Mouse (Mus musculus): ENCODE measurements at regions not wholly inside any gene's neighbourhood (a gene's known extent, or its start where the extent isn't known, plus 50 kb on each side); places are given as distances from the start of the nearest gene placed in this dataset.

DNA sequence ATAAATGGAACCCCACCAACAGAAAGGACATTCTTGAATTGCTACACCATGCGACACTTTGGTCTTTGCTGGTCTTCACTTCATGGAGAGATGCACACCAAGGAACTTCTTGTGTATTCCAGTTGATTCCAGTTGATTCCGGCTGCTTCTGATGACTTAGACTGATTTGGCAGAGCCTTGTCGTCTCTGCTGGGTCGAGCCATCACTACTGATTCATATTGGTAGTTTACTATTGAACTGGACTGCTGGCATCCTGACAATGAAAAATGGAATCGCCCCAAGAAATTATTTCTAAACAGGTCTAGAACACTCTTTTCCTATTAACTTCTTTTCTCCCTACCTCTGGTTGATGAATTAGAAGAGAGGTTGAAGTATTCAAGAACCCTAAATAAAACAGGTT is 277.7 kb downstream of the Tbc1d1 start:
- TF ChIP-seq NELFE (IDR thresholded peaks at IDR 0.05; ENCODE audit: low read depth, low read length), result no peak
- no peak for TF ChIP-seq CHD1 (IDR thresholded peaks at IDR 0.05; ENCODE audit: low read depth, low read length)
- TF ChIP-seq MAX (IDR thresholded peaks at IDR 0.05; ENCODE audit: low read length), result no peak
- TF ChIP-seq SMC3 (IDR thresholded peaks at IDR 0.05; ENCODE audit: low read depth, low read length), result no peak
- TF ChIP-seq USF1 (IDR thresholded peaks at IDR 0.05; ENCODE audit: low read depth, low read length), result no peak
- no peak for TF ChIP-seq JUN (IDR thresholded peaks at IDR 0.05; ENCODE audit: insufficient read depth, low read depth, low read length)
- no peak for TF ChIP-seq GABPA (IDR thresholded peaks at IDR 0.05; ENCODE audit: insufficient replicate concordance, low read depth, low read length)
- TF ChIP-seq MYC (IDR thresholded peaks at IDR 0.05; ENCODE audit: low read depth, low read length), result no peak
- no peak for TF ChIP-seq MEF2A (IDR thresholded peaks at IDR 0.05; ENCODE audit: borderline replicate concordance, low read depth, low read length)
- TF ChIP-seq USF2 (conservative IDR thresholded peaks at IDR 0.05; ENCODE audit: low read depth, low read length), result no peak
- no peak for TF ChIP-seq CTCF (conservative IDR thresholded peaks at IDR 0.05 in 1 of 2, IDR thresholded peaks at IDR 0.05 in 1 of 2; ENCODE audit: low read depth in 2 of 2, low read length in 2 of 2)
- TF ChIP-seq MAZ (IDR thresholded peaks at IDR 0.05; ENCODE audit: low read depth, low read length), result no peak
- TF ChIP-seq NRF1 (IDR thresholded peaks at IDR 0.05; ENCODE audit: low read depth, low read length), result no peak
- no peak for TF ChIP-seq ZKSCAN1 (IDR thresholded peaks at IDR 0.05; ENCODE audit: borderline replicate concordance, low read depth, low read length)
- TF ChIP-seq MXI1 (IDR thresholded peaks at IDR 0.05; ENCODE audit: low read depth, low read length), result no peak
- Histone ChIP-seq H3K9ac (ENCODE audit: insufficient read depth, low read depth) (no peak overlapping the region), H3K4me1 (ENCODE audit: control insufficient read depth in 1 of 2, insufficient read depth in 2 of 2) (peaks cover 0 to 6% of the 10 kb centered on the region in 2 experiments; a peak in 2 of 4 replicates), H3K27me3 (replicated peaks) (no peaks in the 10 kb centered on the region), H3K27ac (ENCODE audit: insufficient read depth, low read depth) (no peak overlapping the region), H3K4me2 (ENCODE audit: insufficient read depth, low read depth, poor library complexity, severe bottlenecking) (no peak overlapping the region), H3K79me2 (replicated peaks; ENCODE audit: control insufficient read depth, extremely low read depth, insufficient read depth, poor library complexity, severe bottlenecking) (no peaks in the 10 kb centered on the region), H3K4me3 (replicated peaks in 1 of 3; ENCODE audit: low read depth in 2 of 3, low read length in 2 of 3, poor library complexity in 1 of 3) (no peak overlapping the region), H3K9me3 (replicated peaks; ENCODE audit: low read length) (no peaks in the 10 kb centered on the region), H3K36me3 (replicated peaks in 1 of 2; ENCODE audit: control insufficient read depth in 1 of 2, insufficient read depth in 1 of 2, low read length in 1 of 2) (no peaks in the 10 kb centered on the region)
- in situ Hi-C loops (cut with MboI; ENCODE audit: low pct_ligation_motif_present, low pct_unique_long_range_greater_than_20kb, low sequenced_read_pairs) (no loop called here), dilution Hi-C loops (cut with MboI; ENCODE audit: extremely low pct_ligation_motif_present, extremely low pct_unique_long_range_greater_than_20kb, low sequenced_read_pairs) (no loop called here)
- DNase-seq (ENCODE audit: extremely low read depth), result no peak

- no peak for DNase-seq (ENCODE audit: extremely low read depth)
- no peaks in the 10 kb centered on the region for H3K9me3 ChIP-seq (replicated peaks; ENCODE audit: low read length)
- H3K27ac ChIP-seq (ENCODE audit: insufficient read depth, low read depth), result no peak overlapping the region
- in situ Hi-C loops (cut with MboI; ENCODE audit: low pct_ligation_motif_present, low pct_unique_long_range_greater_than_20kb, low sequenced_read_pairs), result no loop called here
- no peaks in the 10 kb centered on the region for H3K79me2 ChIP-seq (replicated peaks; ENCODE audit: control insufficient read depth, extremely low read depth, insufficient read depth, poor library complexity, severe bottlenecking)
- H3K4me2 ChIP-seq (ENCODE audit: insufficient read depth, low read depth, poor library complexity, severe bottlenecking), result no peak overlapping the region
- no peaks in the 10 kb centered on the region for H3K27me3 ChIP-seq (replicated peaks)
- dilution Hi-C loops (cut with MboI; ENCODE audit: extremely low pct_ligation_motif_present, extremely low pct_unique_long_range_greater_than_20kb, low sequenced_read_pairs), result no loop called here
- H3K36me3 ChIP-seq (replicated peaks in 1 of 2; ENCODE audit: control insufficient read depth in 1 of 2, insufficient read depth in 1 of 2, low read length in 1 of 2), result no peaks in the 10 kb centered on the region
- H3K9ac ChIP-seq (ENCODE audit: insufficient read depth, low read depth), result no peak overlapping the region
- peaks cover 0 to 11% of the 10 kb centered on the region in 2 experiments; a peak in 2 of 4 replicates for H3K4me1 ChIP-seq (ENCODE audit: control insufficient read depth in 1 of 2, insufficient read depth in 2 of 2)
- no peak overlapping the region for H3K4me3 ChIP-seq (replicated peaks in 1 of 3; ENCODE audit: low read depth in 2 of 3, low read length in 2 of 3, poor library complexity in 1 of 3)
- no peak for TF ChIP-seq ZNF384 (IDR thresholded peaks at IDR 0.05; ENCODE audit: low read depth, low read length)
- no peak for TF ChIP-seq NRF1 (IDR thresholded peaks at IDR 0.05; ENCODE audit: low read depth, low read length)
- no peak for TF ChIP-seq TCF12 (IDR thresholded peaks at IDR 0.05; ENCODE audit: low read depth, low read length)
- no peak for TF ChIP-seq MAFK (IDR thresholded peaks at IDR 0.05; ENCODE audit: insufficient replicate concordance, low read length)
- TF ChIP-seq KAT2A (IDR thresholded peaks at IDR 0.05; ENCODE audit: insufficient replicate concordance, low read length), result no peak
- no peak for TF ChIP-seq CHD2 (IDR thresholded peaks at IDR 0.05; ENCODE audit: low read length)
- no peak for TF ChIP-seq CTCF (conservative IDR thresholded peaks at IDR 0.05 in 1 of 2, IDR thresholded peaks at IDR 0.05 in 1 of 2; ENCODE audit: low read depth in 2 of 2, low read length in 2 of 2)
- TF ChIP-seq MXI1 (IDR thresholded peaks at IDR 0.05; ENCODE audit: low read depth, low read length), result no peak
- TF ChIP-seq ELF1 (IDR thresholded peaks at IDR 0.05; ENCODE audit: low read depth, low read length), result no peak
These were observed 279.4 kb downstream of the Tbc1d1 start for GRCm38 (mm10) chr5:64435491-64435890.

Data from CH12.LX (cell line).